Mouse (Mus musculus): ENCODE measurements around the gene Carmil2.

Gene Carmil2

DNA sequence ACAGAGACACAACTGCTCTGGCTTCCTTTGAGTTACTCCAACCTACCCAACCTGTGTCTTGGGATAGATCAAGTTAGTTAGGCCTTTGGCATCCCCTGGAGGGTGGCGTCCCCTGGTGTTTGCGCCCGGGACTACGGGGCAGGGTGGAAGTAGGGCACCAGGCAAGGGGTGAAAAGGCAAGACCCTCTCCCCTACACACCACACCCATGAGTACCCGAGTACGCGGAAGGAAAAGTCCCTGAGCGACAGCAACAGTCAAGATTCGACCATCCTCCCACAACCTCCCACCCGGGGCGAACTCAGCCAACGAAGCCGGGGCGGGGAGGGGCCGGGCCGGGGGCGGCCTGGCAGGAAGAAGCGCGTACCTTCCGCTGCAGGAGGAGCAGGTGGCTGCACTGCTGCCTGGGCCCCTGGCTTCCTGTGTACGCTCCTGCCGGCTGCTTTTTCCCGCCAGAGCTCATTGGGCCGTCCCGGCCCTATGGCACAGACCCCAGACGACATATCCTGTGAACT, at the start of gene Carmil2:
Gene Carmil2, plus strand, starts transcription at position 479 of the 513 bp plus-strand sequence.
- in situ Hi-C loops (cut with MboI; ENCODE audit: low pct_unique_long_range_greater_than_20kb in 1 of 2, low sequenced_read_pairs in 2 of 2, unreplicated experiment in 1 of 2), result no loop called here

DNA sequence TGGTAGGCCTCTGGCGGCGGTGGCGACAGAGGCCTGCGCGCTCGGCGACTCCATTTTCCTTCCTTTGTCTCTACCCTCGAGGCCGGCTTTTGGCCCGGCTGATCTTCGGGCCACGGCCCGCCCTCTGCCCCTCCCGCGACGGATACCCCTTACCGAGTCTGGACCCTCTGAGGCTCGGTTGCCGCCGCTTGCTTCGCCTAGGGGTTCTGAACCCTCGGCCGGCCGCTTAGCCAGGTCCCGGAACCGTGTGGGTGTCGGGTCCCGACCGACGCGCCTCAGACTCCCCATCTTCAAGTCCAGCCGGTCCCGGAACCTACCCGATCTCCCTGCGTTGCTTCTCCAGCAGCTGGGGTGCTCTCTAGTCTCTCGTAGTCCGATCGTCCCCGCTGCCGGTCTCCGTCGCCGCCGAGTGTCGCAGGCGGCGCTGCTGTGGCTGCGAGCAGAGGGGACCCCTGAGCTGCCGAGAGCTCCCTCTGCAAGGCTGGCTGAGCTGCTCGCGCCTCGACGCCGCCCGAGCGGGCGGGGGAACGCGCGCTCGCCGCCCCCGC, 49.0 kb upstream of the Carmil2 start, which contains the start of gene Agrp:
Gene Agrp, minus strand, starts transcription at position 431 of the 548 bp plus-strand sequence.
- in situ Hi-C loops (cut with MboI; ENCODE audit: low pct_unique_long_range_greater_than_20kb in 1 of 2, low sequenced_read_pairs in 2 of 2, unreplicated experiment in 1 of 2), result no loop called here

DNA sequence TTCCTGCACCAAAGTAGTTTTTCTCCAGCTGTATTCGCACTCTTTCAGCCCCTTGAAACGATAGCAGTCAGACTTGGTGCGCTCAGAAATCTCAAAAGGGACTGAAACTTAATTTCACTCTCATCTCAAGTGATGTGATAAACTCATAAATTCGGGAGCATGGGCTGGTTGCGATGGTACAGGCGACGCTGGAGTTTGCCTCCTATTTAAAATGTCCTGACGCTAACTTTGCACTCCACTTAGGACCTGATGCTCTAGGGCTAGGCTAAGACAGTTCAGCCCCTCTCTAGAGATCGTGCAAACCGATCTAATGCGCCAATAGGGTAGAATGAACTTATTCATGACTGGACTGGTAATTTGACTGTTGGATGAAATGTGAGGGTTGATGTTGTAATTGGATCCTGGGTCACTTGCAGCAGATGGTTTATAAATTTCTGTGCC, 48.5 kb upstream of the Carmil2 start:
- in situ Hi-C loops (cut with MboI; ENCODE audit: low pct_unique_long_range_greater_than_20kb in 1 of 2, low sequenced_read_pairs in 2 of 2, unreplicated experiment in 1 of 2), result no loop called here

DNA sequence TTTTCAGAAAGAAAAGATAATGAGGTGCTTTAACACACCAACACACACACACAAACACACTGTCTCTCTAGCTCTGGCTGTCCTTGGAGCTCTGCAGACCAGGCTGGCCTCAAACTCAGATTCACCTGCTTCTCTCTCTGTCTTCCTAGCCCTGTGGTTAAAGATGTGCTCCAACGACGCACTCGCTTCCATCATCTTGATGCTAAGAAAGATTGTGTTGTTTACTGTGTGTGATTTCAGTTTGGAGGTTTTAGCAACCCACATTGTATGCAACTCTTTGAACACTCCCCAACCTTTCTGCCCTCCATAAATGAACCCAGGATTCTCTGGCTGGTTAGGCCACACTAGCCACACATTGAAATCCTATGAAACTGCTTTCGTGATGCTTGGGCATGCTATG, 47.6 kb upstream of the Carmil2 start:
- in situ Hi-C loops (cut with MboI; ENCODE audit: low pct_unique_long_range_greater_than_20kb in 1 of 2, low sequenced_read_pairs in 2 of 2, unreplicated experiment in 1 of 2), result no loop called here

DNA sequence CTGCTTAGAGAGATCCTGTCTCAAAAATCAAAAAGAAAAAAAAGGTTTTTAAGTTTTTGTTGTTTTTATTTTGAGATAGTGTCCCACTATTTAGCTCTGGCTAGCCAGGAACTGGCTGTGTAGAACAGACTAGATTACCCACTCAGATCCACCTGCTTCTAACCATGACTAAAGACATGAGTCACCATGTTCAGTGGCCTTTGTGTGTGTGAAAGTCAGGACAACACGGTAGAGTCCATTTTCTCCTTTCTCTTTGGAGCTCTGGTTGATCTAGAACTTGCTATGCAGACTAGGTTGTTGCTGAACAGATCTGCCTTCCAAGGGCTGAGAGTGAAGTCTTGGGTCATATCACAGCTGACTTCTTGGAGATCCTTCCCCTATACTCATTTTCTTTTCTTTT, 46.2 kb upstream of the Carmil2 start:
- in situ Hi-C loops (cut with MboI; ENCODE audit: low pct_unique_long_range_greater_than_20kb in 1 of 2, low sequenced_read_pairs in 2 of 2, unreplicated experiment in 1 of 2), result no loop called here

DNA sequence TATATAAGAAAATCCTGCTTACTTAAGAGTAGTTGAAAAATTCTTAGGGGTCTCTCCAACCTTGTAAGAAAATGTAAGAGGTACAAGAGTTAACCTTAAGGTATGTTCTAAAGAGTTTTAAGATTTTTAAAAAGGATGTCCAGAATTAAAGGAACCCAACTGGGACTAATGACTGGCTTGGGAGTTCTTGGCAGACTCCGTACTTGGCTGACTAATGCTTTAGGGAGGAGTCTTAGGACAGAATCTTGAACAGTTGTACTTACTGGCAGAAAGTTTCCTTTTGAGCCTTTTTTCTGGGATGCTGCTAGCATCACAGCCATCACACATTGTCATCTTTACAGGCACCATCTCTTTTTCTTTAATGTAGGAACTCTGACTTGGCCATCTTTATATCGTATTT, 45.6 kb upstream of the Carmil2 start:
- in situ Hi-C loops (cut with MboI; ENCODE audit: low pct_unique_long_range_greater_than_20kb in 1 of 2, low sequenced_read_pairs in 2 of 2, unreplicated experiment in 1 of 2), result no loop called here

DNA sequence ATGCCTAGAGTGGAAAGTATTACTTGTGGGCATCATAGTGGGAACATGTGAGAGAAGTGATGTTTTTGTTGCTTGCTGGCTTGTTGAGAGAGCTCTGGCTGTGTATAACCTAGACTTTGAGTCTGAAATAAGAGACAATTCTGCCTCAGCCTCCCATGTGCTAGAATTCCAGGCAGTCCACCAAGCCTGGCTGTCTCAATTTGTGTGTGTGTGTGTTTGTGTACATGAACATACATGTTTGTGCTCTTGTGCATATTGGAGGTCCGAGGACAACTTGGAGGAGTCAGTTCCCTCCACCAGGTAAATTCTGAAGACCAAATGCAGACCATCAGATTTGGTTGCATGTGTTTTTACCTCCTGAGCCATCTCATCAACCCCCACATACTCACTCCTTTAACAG, 40.9 kb upstream of the Carmil2 start:
- in situ Hi-C loops (cut with MboI; ENCODE audit: low pct_unique_long_range_greater_than_20kb in 1 of 2, low sequenced_read_pairs in 2 of 2, unreplicated experiment in 1 of 2), result no loop called here

DNA sequence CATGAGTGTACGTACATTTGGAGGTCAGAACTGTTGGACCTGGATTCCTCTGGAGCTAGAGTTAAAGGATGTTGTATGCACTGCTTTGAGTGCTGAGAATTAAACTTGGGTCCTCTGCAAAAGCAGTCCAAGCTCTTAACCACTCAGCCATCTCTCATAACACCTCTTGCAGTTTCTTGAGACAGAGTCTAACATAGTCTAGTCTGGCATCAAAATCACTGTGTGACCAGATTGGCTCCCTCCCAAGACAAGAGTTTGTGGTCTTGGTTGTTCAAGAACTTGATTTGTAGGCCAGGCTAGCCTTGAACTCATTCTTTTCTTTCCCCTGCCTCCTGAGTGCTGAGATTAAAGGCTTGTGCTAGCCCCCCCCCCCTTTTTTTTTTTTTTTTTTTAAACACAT, 37.1 kb upstream of the Carmil2 start:
- in situ Hi-C loops (cut with MboI; ENCODE audit: low pct_unique_long_range_greater_than_20kb in 1 of 2, low sequenced_read_pairs in 2 of 2, unreplicated experiment in 1 of 2), result no loop called here

DNA sequence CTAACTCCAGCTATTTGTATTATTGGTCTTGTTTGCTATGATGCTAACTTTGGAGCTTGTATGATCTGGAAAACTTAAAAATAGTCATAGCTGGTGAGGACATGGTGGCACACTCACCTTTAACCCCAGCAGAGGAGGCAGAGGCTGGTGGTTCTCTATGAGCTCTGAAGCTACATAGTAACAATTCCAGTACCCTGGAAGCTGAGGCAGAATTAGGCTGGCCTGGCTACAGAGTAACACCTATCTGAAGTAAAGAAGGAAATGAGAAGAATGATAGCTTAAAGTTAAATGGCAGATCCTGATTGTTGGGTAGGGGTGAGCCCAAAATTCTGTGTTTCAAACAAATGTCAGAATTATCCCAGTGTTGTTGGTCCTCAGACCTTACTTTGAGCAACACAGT, 28.4 kb upstream of the Carmil2 start:
- in situ Hi-C loops (cut with MboI; ENCODE audit: low pct_unique_long_range_greater_than_20kb in 1 of 2, low sequenced_read_pairs in 2 of 2, unreplicated experiment in 1 of 2), result no loop called here

DNA sequence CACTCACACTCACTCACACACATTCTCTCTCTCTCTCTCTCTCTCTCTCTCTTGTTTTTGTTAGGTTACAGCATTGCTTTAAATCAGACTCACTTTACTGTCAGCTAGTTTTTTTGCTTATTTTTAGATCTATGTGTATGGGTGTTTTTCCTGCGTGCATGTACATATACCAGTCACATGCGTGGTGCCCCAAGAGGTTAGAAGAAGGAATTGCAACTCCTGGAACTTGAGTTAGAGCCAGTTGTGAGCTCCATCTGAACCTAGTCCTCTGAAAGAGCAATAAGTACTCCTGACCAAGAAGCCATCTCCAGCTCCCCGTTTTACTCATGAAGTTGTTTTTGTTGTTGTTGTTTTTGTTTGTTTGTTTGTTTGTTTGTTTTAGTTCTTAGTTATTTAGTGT, 24.9 kb upstream of the Carmil2 start:
- in situ Hi-C loops (cut with MboI; ENCODE audit: low pct_unique_long_range_greater_than_20kb in 1 of 2, low sequenced_read_pairs in 2 of 2, unreplicated experiment in 1 of 2), result no loop called here

DNA sequence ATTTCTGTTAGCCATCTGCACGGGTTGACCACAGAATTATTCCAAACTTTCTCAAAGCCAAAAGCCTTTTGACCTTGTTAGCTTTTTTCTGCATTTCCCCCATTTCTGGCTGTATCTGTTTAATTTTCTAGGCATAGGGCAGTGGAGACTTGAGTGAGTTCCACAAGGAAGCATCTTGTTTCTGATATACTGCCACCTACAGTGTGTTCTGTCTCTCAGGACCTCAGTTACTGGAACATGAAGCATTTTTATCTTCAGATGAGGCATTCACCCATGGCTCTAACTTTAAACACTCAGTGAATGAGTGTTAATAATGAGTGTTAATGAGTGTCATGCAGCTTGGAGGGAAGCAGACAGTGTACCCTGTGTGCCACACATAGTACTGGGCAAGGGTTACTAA, 8.2 kb upstream of the Carmil2 start:
- in situ Hi-C loops (cut with MboI; ENCODE audit: low pct_unique_long_range_greater_than_20kb in 1 of 2, low sequenced_read_pairs in 2 of 2, unreplicated experiment in 1 of 2), result no loop called here

DNA sequence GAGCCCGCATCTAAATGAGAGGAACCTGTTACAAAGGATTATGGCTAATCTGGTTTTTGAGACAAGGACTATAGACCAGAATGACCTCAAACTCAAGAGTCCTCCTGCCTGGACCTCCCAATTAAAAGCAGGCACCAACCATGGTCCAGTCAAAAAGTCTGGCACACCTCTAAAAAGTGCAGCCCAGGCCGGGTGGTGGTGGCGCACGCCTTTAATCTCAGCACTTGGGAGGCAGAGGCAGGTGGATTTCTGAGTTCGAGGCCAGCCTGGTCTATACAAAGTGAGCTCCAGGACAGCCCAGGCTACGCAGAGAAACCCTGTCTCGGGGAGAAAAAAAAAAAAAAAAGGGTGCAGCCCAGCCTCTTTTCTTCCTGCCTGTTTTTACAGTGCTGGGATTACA, 749 bp upstream of the Carmil2 start:
- in situ Hi-C loops (cut with MboI; ENCODE audit: low pct_unique_long_range_greater_than_20kb in 1 of 2, low sequenced_read_pairs in 2 of 2, unreplicated experiment in 1 of 2), result no loop called here

DNA sequence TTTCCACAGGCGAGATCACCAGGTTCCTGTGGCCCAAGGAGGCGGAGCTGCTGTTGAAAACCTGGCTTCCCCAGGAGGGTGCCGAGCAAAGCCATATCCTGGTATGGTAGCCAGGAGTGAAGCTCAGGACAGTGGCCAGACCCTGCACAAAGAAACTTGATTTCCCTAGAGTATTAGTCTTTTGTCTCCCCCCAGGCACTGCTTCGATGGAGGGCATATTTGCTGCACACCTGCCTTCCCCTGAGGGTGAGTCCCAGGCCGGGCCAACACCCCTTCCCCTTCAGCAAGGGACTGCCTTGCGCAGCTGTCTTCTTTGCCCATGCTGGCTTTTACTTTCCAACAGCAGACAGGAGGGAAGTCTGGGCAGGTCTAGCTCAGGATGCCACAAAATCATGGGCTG, 477 bp downstream of the Carmil2 start:
- in situ Hi-C loops (cut with MboI; ENCODE audit: low pct_unique_long_range_greater_than_20kb in 1 of 2, low sequenced_read_pairs in 2 of 2, unreplicated experiment in 1 of 2), result no loop called here

DNA sequence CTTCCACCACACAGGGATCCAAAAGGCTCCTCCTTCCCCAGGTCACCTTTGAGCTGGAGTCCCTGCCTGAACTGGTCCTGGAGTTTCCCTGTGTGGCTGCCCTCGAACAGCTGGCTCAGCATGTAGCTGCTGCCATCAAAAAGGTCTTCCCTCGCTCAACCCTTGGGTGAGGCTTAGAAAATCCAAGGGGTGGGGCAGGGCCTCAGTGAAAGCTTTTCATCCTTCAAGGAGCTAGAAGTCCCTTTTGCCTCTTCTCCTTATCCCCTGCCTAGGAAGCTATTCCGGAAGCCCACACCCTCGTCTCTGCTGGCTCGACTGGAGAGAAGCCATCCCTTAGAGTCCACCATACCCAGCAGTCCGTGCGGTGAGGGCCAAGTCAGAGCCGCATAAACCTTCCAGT, 1.4 kb downstream of the Carmil2 start:
- in situ Hi-C loops (cut with MboI; ENCODE audit: low pct_unique_long_range_greater_than_20kb in 1 of 2, low sequenced_read_pairs in 2 of 2, unreplicated experiment in 1 of 2), result no loop called here

DNA sequence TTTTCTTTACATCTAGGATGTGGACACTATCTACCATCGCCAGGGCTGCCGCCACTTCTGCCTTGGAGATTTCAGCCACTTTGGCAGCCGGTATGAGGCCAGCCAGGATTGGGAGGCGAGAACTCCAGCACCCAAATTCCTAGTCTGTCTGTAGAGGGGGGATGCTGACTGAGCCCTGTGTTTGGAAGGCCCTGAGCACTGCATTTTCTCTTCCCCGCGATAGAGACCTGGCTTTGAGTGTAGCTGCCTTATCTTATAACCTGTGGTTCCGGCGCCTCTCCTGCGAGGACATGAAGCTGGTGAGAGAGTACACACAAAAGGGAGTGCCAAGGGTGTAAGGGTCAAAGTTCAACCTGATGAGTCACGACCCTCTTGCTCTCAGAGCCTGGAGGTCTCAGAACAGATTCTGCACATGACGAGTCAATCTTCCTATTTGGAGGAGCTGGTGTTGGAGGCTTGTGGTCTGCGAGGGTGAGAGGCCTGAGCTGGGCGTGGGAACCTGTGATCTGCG, 2.2 kb downstream of the Carmil2 start:
- in situ Hi-C loops (cut with MboI; ENCODE audit: low pct_unique_long_range_greater_than_20kb in 1 of 2, low sequenced_read_pairs in 2 of 2, unreplicated experiment in 1 of 2), result no loop called here

DNA sequence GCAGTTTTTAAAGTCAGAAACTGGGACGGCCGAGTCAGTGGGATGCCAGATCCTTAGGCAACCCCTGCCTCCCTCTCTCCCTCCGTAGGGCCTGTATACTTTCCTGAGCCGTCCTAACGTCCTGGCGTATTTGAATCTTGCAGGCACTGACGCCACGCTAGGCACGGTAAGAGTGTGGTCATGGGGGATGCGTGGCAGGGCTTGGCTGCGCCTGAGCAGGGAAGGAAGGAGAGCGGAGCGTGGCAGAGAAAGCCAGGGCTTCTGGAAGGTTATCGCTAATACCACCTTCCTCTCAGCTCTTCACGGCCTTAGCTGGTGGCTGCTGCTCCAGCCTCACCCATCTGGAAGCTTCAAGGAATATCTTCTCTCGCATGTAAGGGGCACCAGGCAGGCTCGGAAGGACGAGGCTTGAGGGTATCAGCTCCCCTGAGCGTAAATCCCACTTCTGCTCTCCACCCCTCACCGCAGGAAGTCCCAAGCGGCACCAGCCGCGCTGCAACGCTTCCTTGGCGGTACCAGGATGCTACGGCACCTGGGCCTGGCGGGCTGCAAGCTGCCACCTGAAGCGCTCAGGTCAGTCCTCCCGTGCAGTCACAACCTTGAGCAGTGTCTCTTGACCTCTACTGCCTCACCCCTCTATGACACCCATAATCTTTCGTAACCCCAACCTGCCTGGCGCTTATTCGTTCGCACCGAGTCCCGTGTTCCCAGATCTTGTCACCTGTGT, 3.3 kb downstream of the Carmil2 start:
- in situ Hi-C loops (cut with MboI; ENCODE audit: low pct_unique_long_range_greater_than_20kb in 1 of 2, low sequenced_read_pairs in 2 of 2, unreplicated experiment in 1 of 2), result no loop called here

DNA sequence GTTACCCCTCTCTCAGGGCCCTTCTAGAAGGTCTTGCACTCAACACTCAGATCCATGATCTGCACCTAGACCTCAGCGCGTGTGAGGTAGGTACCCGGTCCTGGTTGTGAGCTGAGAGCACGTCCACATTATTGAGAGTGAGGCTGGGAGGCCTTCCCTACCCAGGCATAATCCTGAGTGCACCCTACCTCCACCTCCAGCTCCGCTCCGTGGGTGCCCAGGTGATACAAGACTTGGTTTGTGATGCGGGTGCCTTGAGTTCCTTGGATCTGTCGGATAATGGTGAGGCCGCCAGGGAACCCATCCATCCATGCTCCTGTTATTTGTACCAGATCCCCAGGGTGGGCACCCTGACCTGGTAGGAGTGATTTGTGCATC, 3.9 kb downstream of the Carmil2 start:
- in situ Hi-C loops (cut with MboI; ENCODE audit: low pct_unique_long_range_greater_than_20kb in 1 of 2, low sequenced_read_pairs in 2 of 2, unreplicated experiment in 1 of 2), result no loop called here

DNA sequence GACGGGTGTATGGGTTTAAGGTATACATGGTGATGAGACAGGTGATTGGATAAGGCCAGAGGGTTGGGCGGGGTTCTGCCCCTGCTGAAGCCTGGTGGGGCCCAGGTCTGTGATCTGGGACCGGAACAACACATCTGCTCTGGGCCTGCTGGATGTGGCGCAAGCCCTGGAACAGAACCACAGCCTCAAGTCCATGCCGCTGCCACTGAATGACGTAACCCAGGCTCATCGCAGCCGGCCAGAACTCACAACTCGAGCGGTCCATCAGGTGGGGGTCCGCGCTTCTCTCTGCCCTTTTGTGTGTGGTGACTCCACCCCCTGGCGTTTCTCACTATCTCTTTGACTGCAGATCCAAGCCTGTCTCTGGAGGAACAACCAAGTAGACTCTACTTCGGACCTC, 4.9 kb downstream of the Carmil2 start:
- in situ Hi-C loops (cut with MboI; ENCODE audit: low pct_unique_long_range_greater_than_20kb in 1 of 2, low sequenced_read_pairs in 2 of 2, unreplicated experiment in 1 of 2), result no loop called here

DNA sequence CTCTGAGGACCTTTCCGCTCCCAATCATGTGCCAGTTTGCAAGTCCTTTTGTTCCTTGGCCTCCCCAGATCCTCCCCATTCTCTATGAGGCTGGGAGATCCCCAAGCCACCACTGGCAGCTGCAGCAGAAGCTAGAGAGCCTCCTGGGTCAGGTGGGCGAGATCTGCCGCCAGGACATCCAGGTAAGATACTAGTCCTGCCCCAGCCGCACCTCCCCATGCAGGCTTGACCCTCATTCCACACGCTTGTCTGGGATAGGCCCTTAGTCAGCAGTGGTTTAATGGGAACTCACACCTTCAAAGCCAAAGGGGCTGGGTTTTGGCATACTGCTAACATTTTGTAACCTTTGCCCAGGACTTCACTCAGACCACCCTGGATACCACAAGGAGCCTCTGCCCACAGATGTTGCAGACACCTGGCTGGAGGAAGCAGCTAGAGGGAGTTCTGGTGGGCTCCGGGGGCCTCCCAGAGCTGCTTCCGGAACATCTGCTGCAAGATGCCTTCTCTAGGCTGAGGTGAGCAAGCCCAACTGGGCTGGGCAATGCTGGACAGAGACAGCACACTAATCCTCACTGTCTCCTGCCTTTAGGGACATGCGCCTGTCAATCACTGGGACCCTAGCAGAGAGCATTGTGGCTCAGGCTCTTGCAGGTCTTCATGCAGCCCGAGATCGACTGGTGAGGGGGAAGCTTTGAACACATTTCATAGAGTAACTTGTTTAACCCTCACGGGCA, 6.5 kb downstream of the Carmil2 start:
- in situ Hi-C loops (cut with MboI; ENCODE audit: low pct_unique_long_range_greater_than_20kb in 1 of 2, low sequenced_read_pairs in 2 of 2, unreplicated experiment in 1 of 2), result no loop called here
